Mouse (Mus musculus) lung, adult 2 months (tissue): ENCODE results near the gene Crnn.

Source experiments
- CTCF ChIP-seq: fragments of 200-500 bp; IDR thresholded peaks from 2 replicates; pipeline ENCODE4 v1.5.1; 2011; ENCODE audit warnings: mild to moderate bottlenecking, low read length, control low read depth; ENCODE audit not compliant: insufficient read depth
- POLR2A ChIP-seq: fragments of 200-500 bp; IDR thresholded peaks from 2 replicates; pipeline ENCODE4 v1.6.1; 2011; ENCODE audit warnings: low read depth, mild to moderate bottlenecking, control low read depth, low read length, borderline replicate concordance; ENCODE audit errors: extremely low read depth

DNA sequence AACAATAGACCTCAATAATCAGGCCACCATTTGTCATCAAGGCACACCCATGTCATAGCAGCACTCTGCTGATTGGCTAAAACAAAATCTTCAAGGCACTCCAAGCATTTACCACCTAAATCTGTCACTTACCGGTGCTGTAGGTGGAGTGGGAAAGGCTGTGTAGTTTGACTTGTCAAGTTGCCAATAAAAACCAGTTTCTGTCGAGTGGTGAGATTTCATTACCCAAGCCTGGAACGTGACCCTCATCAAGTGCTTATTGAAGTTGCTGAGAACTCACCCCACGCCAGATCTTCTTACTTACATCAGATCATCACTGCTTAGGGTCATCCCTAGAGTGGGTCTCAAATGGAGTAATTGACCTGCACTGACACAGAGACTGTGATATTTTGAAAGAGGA lies 16.5 kb upstream of the Crnn start:
- TF ChIP-seq CTCF (no peak), POLR2A (no peak)
